Mouse (Mus musculus) embryonic facial prominence, embryonic 10.5 days (tissue): ENCODE data around the gene Gpa33. TPM values are rescaled to one million over a fixed set of nuclear protein-coding genes. Genes with fewer than 3 reads are reported as not detected.
A peak's percentile ranks its signal among the peaks of the same experiment; 100 is the strongest.
"Not testable (repeated sequence)": the region's sequence is repeated elsewhere in the genome, so short reads cannot be mapped to it uniquely, and the experiment has no call there.

Experiments used
- DNase-seq: peaks from one replicate; pipeline ENCODE4 v3.0.0-alpha.2; 2017; ENCODE audit warnings: low spot score
- H3K27ac ChIP-seq: fragments of 300-500 bp; sonication (generic); replicated peaks from 2 replicates; pipeline ENCODE4 v1.5.1; 2016; ENCODE audit warnings: mild to moderate bottlenecking
- H3K27me3 ChIP-seq: fragments of 300-500 bp; sonication (generic); replicated peaks from 2 replicates; pipeline ENCODE4 v1.6.1; 2016; ENCODE audit warnings: low read depth, mild to moderate bottlenecking; ENCODE audit not compliant: poor library complexity, severe bottlenecking
- H3K36me3 ChIP-seq: fragments of 300-500 bp; sonication (generic); replicated peaks from 2 replicates; pipeline ENCODE4 v1.6.1; 2016; ENCODE audit warnings: mild to moderate bottlenecking, moderate library complexity
- H3K4me1 ChIP-seq: fragments of 300-500 bp; sonication (generic); 2 replicates; pipeline ENCODE4 v1.6.1; 2016
- H3K4me3 ChIP-seq: fragments of 300-500 bp; sonication (generic); 2 replicates; pipeline ENCODE4 v1.5.1; 2016; ENCODE audit warnings: mild to moderate bottlenecking, moderate library complexity
- H3K9me3 ChIP-seq: fragments of 300-500 bp; sonication (generic); 2 replicates; pipeline ENCODE4 v1.6.1; 2016; ENCODE audit warnings: mild to moderate bottlenecking
- WGBS: fragments of 180-500 bp; shearing (Covaris S2); methylation state at CpG from one replicate; pipeline ENCODE4 v1.1.7; 2016; 5-methylcytosine and 5-hydroxymethylcytosine counted together
- polyA plus RNA-seq: library from polyadenylated mRNA; unstranded; fragments of >200 nt; fragmentation: Nextera tagmentation; extraction: Ambion mirVana; gene quantifications from 2 replicates; pipeline ENCODE4 v1.2.1, GENCODE M21; 2016

Gpa33 gene
- polyA plus RNA-seq, 1 experiment from 2014 or later, result 0.15 TPM

DNA sequence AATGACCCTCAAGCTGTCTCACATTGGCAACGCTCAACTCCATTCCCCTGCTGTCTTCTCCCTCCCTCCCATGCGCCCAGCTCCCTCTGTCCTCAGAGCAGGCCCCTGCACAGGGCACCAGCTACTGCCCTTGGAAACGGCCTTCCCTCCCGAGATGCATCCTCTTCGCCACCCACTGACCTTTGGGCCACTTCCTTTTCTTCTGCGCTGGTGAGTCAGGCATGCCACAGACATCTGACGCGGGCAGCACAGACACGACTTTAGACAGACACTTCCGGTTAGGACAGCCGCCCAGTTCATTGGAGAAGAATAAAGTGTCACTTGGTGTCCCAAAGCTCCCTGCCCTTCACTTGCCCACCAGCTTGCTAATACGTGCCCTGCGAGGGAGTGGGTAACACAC, 8.1 kb downstream of the Gpa33 start:
- H3K9me3 ChIP-seq, result no peaks in the 10 kb centered on the region
- DNase-seq, result no peak
- 69% methylated on average over 13 of the region's 13 CpGs for WGBS
- no peak overlapping the region for H3K4me3 ChIP-seq
- 0 out of 2 replicates have a peak overlapping the region, but pooled peaks have one; percentile 16 for H3K27ac ChIP-seq
- no peaks in the 10 kb centered on the region for H3K27me3 ChIP-seq
- no peaks in the 10 kb centered on the region for H3K36me3 ChIP-seq
- peaks cover 20% of the 10 kb centered on the region for H3K4me1 ChIP-seq

- Histone ChIP-seq H3K36me3 (no peaks in the 10 kb centered on the region), H3K4me1 (peaks cover 20% of the 10 kb centered on the region), H3K27ac (no peak overlapping the region), H3K9me3 (no peaks in the 10 kb centered on the region), H3K27me3 (no peaks in the 10 kb centered on the region), H3K4me3 (no peak overlapping the region)
- WGBS, result 79% methylated on average over 3 of the region's 3 CpGs
- no peak for DNase-seq
Measured at GRCm38 (mm10) chr1:166139113-166139512, 9.1 kb downstream of the Gpa33 start.

DNA sequence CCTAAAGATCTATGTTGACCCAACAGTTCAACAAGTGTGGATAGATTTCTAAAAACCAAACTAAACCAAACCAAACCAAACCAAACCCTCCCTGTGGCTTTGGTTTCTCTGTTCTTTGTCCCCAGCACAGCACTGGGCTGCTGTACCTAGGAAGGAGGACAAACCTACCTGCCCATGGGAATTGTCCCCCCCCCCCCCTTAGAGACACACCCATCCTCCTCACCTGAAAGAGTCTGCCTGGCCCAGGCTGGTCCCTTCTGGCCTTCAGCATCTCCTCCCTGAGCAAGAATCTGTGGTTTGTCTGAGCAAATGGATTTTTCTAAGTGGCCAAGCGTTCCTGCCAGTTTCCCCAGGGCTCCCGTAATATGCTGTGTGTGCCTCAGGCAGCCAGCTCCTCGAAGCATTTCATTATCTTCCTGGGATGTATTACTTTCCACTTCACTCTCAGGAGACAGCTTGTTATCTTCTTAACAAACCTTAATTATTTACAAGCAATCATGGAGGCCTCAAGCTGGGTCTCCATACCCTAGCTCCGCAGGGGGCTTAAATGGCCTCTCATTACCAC, 9.7 kb downstream of the Gpa33 start:
- 36% methylated on average over 4 of the region's 4 CpGs for WGBS
- Histone ChIP-seq H3K36me3 (no peaks in the 10 kb centered on the region), H3K4me1 (peaks cover 20% of the 10 kb centered on the region), H3K27me3 (no peaks in the 10 kb centered on the region), H3K27ac (no peak overlapping the region), H3K9me3 (no peaks in the 10 kb centered on the region), H3K4me3 (no peak overlapping the region)
- DNase-seq, result no peak

GRCm38 (mm10) chr1:166141868-166142267, 11.8 kb downstream of the Gpa33 start:
- WGBS, result 89% methylated on average over 9 of the region's 9 CpGs
- not testable (repeated sequence) for DNase-seq, H3K27me3 ChIP-seq

DNA sequence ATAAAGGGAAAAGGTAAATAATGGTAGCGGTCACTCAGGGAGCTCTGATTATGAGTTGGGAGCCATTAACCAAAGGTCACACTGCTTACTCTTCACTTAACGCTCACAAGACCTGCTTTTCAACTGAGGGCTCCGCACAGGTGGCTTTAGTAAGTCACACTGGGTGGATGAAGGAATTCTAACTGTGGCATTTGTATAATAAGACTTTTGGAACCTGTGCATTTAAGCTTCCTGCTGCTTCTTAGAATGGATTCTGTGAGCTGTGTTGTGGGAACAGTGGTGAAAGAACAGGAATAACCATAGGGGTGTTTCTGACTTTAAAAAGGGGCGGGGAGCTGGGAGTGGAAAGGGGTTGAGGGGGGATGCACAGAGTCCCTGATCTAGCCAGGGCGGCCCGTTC, 12.3 kb downstream of the Gpa33 start:
- H3K4me1 ChIP-seq, result peaks cover 10% of the 10 kb centered on the region
- no peaks in the 10 kb centered on the region for H3K27me3 ChIP-seq
- H3K27ac ChIP-seq, result no peak overlapping the region
- no peaks in the 10 kb centered on the region for H3K36me3 ChIP-seq
- 81% methylated on average over 6 of the region's 6 CpGs for WGBS
- no peak overlapping the region for H3K4me3 ChIP-seq
- H3K9me3 ChIP-seq, result no peaks in the 10 kb centered on the region
- DNase-seq, result no peak

More at GRCm38 (mm10) chr1:166141868-166142267, 11.8 kb downstream of the Gpa33 start:
- H3K36me3 ChIP-seq, H3K27ac ChIP-seq, H3K4me3 ChIP-seq, H3K9me3 ChIP-seq: not testable (repeated sequence)
- peaks cover 10% of the 10 kb centered on the region for H3K4me1 ChIP-seq

DNA sequence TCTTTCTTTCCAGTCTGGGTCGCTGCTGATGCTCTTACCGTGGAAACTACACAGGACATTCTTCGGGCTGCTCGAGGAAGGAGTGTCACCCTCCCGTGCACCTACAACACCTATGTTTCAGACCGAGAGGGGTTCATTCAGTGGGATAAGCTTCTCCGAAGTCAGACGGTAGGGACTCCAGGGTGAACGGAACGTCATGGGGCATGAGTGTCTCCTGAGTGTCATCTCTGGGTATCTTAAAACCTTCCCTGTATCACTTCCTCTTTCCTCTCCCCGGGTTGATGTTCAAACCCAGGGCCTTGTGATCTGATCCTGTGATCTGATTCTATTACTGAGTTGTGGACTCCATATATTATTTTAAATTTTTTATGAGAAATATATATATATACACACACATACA, 16.6 kb downstream of the Gpa33 start:
- H3K27me3 ChIP-seq, result no peaks in the 10 kb centered on the region
- 91% methylated on average over 11 of the region's 11 CpGs for WGBS
- H3K9me3 ChIP-seq, result no peaks in the 10 kb centered on the region
- H3K36me3 ChIP-seq, result no peaks in the 10 kb centered on the region
- DNase-seq, result no peak
- no peak overlapping the region for H3K27ac ChIP-seq
- H3K4me3 ChIP-seq, result no peak overlapping the region
- no peaks in the 10 kb centered on the region for H3K4me1 ChIP-seq

- no peaks in the 10 kb centered on the region for H3K36me3 ChIP-seq
- no peak for DNase-seq
- H3K27me3 ChIP-seq, result 0 out of 2 replicates have a peak, but pooled peaks cover 1% of the 10 kb centered on the region
- H3K27ac ChIP-seq, result no peak overlapping the region
- no peak overlapping the region for H3K4me3 ChIP-seq
- WGBS, result 65% methylated on average over 3 of the region's 3 CpGs
- H3K9me3 ChIP-seq, result no peaks in the 10 kb centered on the region
- no peaks in the 10 kb centered on the region for H3K4me1 ChIP-seq
Measured at GRCm38 (mm10) chr1:166147657-166148056, 17.6 kb downstream of the Gpa33 start.

- Histone ChIP-seq H3K4me1 (peaks cover 7% of the 10 kb centered on the region), H3K27me3 (peaks cover 6% of the 10 kb centered on the region), H3K27ac (no peak overlapping the region), H3K36me3 (no peaks in the 10 kb centered on the region), H3K4me3 (no peak overlapping the region), H3K9me3 (no peaks in the 10 kb centered on the region)
- DNase-seq, result no peak
- 83% methylated on average over 4 of the region's 4 CpGs for WGBS
Measured at GRCm38 (mm10) chr1:166149441-166149840, 19.4 kb downstream of the Gpa33 start.

GRCm38 (mm10) chr1:166150035-166150434, 20.0 kb downstream of the Gpa33 start:
- no peak for DNase-seq
- Histone ChIP-seq H3K36me3 (no peaks in the 10 kb centered on the region), H3K9me3 (no peaks in the 10 kb centered on the region), H3K4me3 (no peak overlapping the region), H3K27me3 (peaks cover 12% of the 10 kb centered on the region), H3K4me1 (peaks cover 10% of the 10 kb centered on the region), H3K27ac (no peak overlapping the region)
- 85% methylated on average over 7 of the region's 7 CpGs for WGBS

DNA sequence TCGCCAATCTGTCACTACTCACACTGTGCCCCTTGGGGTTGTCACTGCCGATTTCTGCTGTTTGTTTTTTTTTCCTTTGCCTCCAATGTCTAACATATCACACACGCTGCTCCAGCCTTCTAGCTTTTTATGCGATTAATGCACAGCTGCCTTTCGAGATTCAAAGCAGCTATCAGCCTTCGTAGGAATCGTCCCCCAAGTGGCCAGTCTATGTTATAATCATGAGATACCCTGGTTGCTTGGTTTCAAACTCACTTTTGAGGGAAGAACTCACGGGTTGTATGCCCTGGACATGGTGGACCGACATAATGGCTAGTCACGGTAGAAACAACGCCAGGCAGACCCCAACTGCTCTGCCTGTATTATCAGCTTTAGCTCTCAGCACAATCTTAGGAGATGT, 21.3 kb downstream of the Gpa33 start:
- WGBS, result 69% methylated on average over 11 of the region's 11 CpGs
- Histone ChIP-seq H3K4me1 (peaks cover 10% of the 10 kb centered on the region), H3K36me3 (no peaks in the 10 kb centered on the region), H3K4me3 (no peak overlapping the region), H3K9me3 (no peaks in the 10 kb centered on the region), H3K27me3 (peaks cover 21% of the 10 kb centered on the region), H3K27ac (no peak overlapping the region)
- DNase-seq, result no peak

DNA sequence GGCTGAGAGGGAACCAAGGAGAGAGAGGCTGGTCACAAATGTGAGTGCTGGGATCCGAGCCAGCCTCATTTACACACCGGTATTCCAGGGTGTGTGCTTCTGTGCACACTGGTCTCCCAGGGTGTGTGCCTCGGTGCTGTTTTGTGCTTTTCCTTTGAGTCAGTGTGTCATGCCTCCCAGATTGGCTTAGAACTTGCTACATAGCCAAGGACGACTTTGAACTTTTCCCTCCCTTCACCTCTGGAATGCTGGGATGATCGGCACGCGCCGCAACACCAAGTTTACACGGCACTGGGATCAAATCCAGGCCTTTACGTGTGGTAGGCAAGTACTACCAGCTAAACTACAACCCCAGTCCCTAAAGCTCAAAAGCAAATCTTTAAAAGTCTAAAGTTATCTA, 22.0 kb downstream of the Gpa33 start:
- H3K36me3 ChIP-seq, result no peaks in the 10 kb centered on the region
- no peak overlapping the region for H3K4me3 ChIP-seq
- peaks cover 10% of the 10 kb centered on the region for H3K4me1 ChIP-seq
- H3K27ac ChIP-seq, result no peak overlapping the region
- WGBS, result 90% methylated on average over 10 of the region's 10 CpGs
- DNase-seq, result no peak
- H3K9me3 ChIP-seq, result no peaks in the 10 kb centered on the region
- H3K27me3 ChIP-seq, result peaks cover 23% of the 10 kb centered on the region

GRCm38 (mm10) chr1:166153351-166154120, 23.5 kb downstream of the Gpa33 start:
- H3K4me3 ChIP-seq, result no peak overlapping the region
- H3K27ac ChIP-seq, result no peak overlapping the region
- no peaks in the 10 kb centered on the region for H3K36me3 ChIP-seq
- H3K4me1 ChIP-seq, result peaks cover 10% of the 10 kb centered on the region
- peak; percentile 90 for DNase-seq
- WGBS, result 14% methylated on average over 18 of the region's 18 CpGs
- H3K9me3 ChIP-seq, result no peaks in the 10 kb centered on the region
- H3K27me3 ChIP-seq, result peaks cover 29% of the 10 kb centered on the region
